Mouse (Mus musculus) G1E-ER4 (cell line): Measurements from ENCODE around the gene Ceacam2. TPM values are rescaled to one million over a fixed set of nuclear protein-coding genes. Genes with fewer than 3 reads are reported as not detected.
"Not testable (repeated sequence)": the region's sequence is repeated elsewhere in the genome, so short reads cannot be mapped to it uniquely, and the experiment has no call there.

Source experiments
- GATA1 ChIP-seq: IDR thresholded peaks from one replicate; pipeline ENCODE4 v1.8.0; 2012; ENCODE audit warnings: low read length, inconsistent platforms
- polyA plus RNA-seq: library from polyadenylated mRNA; stranded (reverse); fragments of >175 nt; gene quantifications from 2 replicates; pipeline ENCODE4 v1.2.3, GENCODE M21; 2012

The Ceacam2 gene
- not detected in 2 replicates for polyA plus RNA-seq

GRCm38 (mm10) chr7:25539376-25539907 lies at the start of gene Ceacam2:
Gene Ceacam2 (minus strand): TSS chr7:25539857.
- not testable (repeated sequence) for TF ChIP-seq GATA1

DNA sequence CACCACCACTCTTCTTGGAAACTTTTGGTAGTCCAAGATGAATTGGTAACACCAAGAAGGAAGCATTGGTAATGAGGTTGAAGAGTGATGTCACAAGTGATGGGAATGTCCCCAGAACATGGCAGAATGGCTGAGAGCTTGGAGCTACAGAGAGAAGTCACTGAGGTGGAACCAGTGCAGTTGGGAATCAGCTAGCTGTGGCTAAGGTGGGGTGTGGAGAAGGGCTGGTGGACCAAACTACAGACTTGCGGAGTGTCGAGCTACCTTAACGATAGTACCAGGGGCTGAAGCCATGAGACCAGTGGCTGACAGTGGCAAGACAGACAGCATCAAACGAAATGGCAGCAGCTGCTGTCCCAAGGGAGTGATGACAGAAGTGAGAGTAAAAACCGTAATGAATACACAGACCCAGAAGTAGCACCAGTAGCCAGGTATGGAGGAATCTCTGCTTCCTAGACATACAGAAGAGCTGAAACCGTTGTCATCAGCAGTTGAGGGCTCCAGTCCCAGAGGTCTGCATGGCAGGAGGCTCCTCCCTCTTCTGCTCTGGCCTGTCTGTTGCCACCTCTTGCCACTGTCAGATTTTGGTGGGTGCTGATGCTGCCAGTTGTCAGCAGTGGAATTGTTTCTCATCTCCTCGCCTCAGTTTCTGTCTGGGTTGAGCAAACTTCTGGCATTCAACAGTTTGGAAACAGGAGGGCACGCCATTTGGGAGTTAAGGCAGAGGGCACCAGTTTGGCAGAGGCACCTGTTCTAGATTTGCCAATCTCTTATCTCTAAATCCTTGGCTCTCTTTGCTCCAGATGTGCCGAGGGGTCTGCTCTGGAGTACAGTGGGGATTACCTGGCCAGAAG lies 45.9 kb upstream of the Ceacam2 start:
- no peak for TF ChIP-seq GATA1

DNA sequence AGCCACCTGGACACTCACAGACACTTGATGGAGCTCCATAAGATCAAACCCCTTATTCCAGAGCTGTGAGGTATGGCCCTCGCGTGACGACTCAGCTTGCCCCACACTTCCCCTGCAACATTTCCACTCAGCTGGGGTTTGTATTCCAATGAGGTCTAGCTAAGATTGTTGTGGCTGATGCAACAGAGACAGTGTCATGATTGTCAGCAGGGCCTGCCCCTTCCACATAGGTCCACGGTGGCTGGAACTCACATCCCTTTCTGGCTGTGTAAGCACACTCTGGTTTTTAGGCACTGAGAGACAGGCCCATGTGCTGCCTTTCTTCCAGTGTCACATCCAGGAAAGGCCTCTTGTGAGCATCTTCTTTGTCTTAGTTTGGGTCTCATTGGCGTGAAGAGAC lies 45.0 kb upstream of the Ceacam2 start:
- TF ChIP-seq GATA1 = no peak

DNA sequence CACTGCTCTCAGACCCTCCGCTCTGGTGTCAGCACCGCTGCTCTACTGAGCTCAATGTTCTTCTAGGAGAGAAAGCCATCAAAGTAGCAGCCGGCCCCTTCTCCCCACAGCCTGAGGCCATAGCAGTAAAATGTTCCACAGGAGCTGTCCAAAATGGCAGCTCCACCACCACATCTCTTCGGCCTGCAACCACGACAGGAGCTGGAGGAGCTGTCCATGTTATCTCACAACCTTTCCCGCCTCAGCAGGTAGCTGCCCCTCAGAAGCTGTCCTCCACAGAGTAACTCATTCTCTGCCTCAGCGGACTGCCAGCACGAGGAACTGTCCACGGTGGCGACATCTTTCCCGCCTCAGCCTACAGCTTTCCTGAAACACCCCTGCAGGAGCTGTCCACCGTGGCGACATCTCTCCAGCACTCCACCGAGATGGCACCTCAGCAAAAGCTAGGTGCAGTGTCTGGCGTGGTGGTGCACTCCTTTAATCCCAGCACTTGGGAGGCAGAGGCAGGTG lies 42.7 kb upstream of the Ceacam2 start:
- no peak for TF ChIP-seq GATA1

DNA sequence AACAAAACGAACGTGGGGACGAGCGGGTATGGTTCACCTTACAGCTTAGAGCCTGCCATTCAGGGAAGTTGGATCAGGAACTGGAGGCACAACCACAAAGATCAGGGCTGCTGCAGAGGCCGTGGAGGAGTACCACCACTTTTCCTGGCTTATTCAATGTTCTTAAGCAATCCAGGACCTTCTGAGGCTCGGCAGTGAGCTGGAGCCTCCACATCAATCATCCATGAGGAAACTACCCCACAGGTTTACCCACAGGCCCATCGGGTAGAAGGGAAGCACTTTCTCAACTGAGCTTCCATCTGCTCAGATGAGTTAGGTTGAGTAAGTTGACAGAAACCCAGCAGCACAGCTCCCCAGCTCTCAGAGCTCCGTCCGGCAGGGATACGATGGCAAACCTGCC lies 39.8 kb upstream of the Ceacam2 start:
- no peak for TF ChIP-seq GATA1

DNA sequence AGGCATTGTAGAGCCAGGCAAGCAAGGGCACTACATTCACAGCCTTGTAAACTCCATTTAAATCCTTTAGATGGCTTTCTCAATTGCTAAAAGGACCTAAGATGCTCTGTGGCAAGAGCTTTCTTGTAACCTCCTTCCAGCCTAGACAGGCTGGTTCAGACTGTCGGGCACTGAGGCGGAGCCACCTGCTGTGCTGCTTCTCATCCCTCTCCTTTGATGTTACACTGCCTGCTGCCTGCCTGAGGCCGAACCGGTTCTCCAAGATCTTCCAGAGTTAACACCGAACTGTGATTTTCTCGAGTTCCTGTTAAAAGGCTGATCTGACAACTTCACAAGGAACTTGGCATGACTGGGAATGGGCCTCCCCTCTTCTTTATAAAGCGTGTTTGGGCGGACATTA lies 36.2 kb upstream of the Ceacam2 start:
- TF ChIP-seq GATA1 = no peak

DNA sequence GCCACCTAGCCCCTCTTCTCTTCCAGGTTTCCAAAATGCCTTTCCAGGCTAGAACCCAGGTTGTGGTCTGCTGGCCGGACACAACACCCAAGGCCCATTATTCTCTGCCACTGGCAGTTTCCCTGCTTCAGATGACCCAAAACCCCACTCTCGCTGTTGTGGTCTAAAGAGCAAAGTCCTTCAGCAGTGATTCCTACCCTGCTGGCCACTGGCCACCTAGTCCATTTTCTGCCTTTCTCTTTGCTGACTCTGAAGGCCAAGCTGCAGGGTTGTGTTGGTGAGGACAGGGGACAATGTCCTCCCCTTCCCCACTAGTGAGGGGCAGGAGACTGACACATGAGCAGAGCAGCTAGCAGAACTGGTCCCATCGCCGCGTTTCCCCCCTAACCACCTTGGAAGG lies 35.4 kb upstream of the Ceacam2 start:
- no peak for TF ChIP-seq GATA1

DNA sequence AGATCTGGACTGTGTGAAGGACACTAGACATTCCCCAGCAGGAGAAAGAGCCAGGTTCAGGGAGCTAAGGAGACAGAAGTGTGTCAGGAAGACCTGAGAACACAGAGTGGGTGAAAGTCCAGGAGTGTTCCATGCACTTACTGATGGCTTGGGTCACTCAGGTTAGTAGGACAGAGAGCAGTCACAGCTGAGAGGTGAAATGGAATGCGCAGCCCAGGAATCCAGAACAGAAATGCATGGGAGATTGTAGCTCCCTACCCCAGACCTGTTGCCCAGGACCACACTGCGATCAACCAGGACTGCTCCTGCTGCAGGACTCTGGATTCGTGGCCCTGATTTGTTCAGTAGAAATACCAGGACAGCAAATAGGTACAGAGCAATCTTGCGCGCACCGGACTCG lies 29.1 kb upstream of the Ceacam2 start:
- no peak for TF ChIP-seq GATA1

DNA sequence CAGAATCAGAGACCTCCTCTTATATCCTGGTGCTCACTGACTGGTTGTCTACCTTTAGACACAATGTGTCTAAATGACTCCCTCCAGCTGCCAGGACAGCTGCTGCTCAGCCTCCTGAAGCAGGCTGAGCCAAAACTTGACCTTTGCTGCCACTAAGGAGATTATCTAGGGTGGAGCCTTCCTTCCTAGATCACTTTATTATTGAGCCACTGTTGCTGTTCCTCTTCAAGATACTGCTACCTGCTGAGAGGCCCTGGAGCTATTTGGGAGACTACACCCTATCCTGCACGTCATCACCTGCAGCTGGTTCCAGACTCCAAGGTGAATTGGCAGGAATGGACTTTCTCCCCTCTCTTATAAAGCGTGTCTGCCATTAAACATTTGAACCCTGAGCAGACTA lies 8.8 kb downstream of the Ceacam2 start:
- no peak for TF ChIP-seq GATA1

- no peak for TF ChIP-seq GATA1
Measured at GRCm38 (mm10) chr7:25509925-25510324, 29.7 kb downstream of the Ceacam2 start.

DNA sequence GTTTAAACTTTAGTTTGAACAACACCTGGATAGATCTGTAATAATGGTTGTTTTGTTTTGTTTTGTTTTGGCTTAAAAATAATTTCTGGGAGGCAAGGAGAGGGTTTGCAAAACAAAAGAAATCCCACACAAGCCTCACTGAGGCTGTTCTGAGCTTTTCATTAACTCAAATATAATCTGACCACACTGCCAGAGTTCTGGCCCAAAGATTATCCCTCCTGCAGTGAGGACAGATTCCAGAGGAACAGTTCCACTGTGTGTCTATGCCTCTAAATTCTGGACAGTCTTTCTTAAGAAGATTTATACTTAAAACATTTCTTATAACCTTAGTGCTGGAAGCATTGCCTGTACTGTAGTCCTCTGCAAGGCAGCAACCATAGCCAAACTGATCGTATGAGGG lies 45.0 kb downstream of the Ceacam2 start:
- TF ChIP-seq GATA1 = no peak

GRCm38 (mm10) chr7:25486186-25486585 lies 53.5 kb downstream of the Ceacam2 start:
- no peak for TF ChIP-seq GATA1

DNA sequence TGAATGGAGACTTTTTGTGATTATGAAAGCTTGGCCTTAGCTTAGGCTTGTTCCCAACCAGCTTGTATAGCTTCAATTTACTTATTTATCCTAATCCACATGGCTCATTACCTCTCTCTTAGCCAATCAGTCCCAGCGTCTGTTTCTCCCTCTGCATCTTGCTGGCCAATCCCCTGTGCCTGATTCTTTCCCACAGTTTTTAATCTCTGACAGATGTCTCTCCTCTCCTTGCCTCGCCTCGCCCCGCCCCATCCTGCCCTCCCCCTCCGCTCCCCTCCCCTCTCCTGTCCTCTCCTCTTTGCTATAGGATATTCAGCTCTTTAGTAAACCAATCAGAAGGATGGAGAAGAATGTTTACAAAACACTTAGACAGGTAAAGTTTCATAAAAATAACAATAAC lies 54.6 kb downstream of the Ceacam2 start:
- TF ChIP-seq GATA1 = no peak

DNA sequence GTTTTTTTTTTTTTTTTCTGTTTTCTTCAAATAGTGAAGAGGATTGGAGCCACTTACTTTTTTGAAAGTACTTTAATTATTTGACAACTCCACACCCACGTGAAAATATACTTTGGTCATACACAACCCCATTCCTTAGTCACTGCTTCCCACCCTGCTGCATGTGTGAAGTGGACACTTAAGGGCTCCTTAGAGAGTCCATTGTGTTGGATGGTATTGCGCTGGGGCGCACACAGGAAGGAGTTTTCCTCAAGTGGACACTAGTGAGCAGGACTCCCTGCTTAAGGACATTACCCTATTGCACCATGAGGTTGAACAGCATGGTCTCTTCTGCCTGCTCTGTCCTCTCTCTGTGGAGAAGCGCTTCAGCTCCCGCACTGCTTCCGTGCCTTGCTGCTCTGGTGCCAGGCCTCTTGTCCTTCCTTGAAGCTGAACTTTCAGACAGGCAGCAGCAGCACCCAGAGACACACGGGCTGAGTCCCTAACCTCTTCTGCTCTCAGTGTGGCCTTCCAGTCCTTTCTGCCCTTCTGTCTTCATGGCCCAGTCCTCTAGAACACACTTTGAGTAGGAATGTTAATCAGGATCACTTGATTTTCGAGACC lies 56.4 kb downstream of the Ceacam2 start:
- no peak for TF ChIP-seq GATA1

- TF ChIP-seq GATA1 = no peak
Measured at GRCm38 (mm10) chr7:25479440-25479839, 60.2 kb downstream of the Ceacam2 start.

- not testable (repeated sequence) for TF ChIP-seq GATA1
Measured at GRCm38 (mm10) chr7:25477091-25477751, 62.4 kb downstream of the Ceacam2 start, which contains the start of gene Ceacam1. Gene Ceacam1 (minus strand): TSS chr7:25477603.

Other genes starting within 250 kb of the Ceacam2 start
- gene Pafah1b3, start 241.9 kb downstream of the Ceacam2 start, polyA plus RNA-seq = 119 and 158 TPM in 2 replicates
- 0.06 TPM in 1 of 2 replicates, not detected in the other for gene Prr19, start 238.4 kb downstream of the Ceacam2 start, polyA plus RNA-seq
- gene Tmem145, start 233.8 kb downstream of the Ceacam2 start, polyA plus RNA-seq = 0.06 TPM in 1 of 2 replicates, not detected in the other
- gene Megf8, start 222.7 kb downstream of the Ceacam2 start, polyA plus RNA-seq = 34.5 and 36.9 TPM in 2 replicates
- gene Cnfn, start 170.1 kb downstream of the Ceacam2 start, polyA plus RNA-seq = not detected in 2 replicates
- gene Lipe, start 141.1 kb downstream of the Ceacam2 start, polyA plus RNA-seq = 14.8 and 17.6 TPM in 2 replicates
- not detected in 2 replicates for gene Cxcl17, start 127.0 kb downstream of the Ceacam2 start, polyA plus RNA-seq
- gene Ceacam1, start 62.3 kb downstream of the Ceacam2 start, polyA plus RNA-seq = not detected in 2 replicates
- not detected in 2 replicates for gene Erich4, start 76.0 kb upstream of the Ceacam2 start, polyA plus RNA-seq
- 41.9 and 45.5 TPM in 2 replicates for gene Dmac2, start 79.6 kb upstream of the Ceacam2 start, polyA plus RNA-seq
- 0.44 and 0.50 TPM in 2 replicates for gene B3gnt8, start 86.8 kb upstream of the Ceacam2 start, polyA plus RNA-seq
- 70.4 and 81.4 TPM in 2 replicates for gene Bckdha, start 119.1 kb upstream of the Ceacam2 start, polyA plus RNA-seq
- gene Exosc5, start 119.3 kb upstream of the Ceacam2 start, polyA plus RNA-seq = 652 and 689 TPM in 2 replicates
- gene Tmem91, start 135.3 kb upstream of the Ceacam2 start, polyA plus RNA-seq = 2.8 and 3.6 TPM in 2 replicates
- 125 and 142 TPM in 2 replicates for gene B9d2, start 140.9 kb upstream of the Ceacam2 start, polyA plus RNA-seq
- 1,641 and 2,011 TPM in 2 replicates for gene Tgfb1, start 147.1 kb upstream of the Ceacam2 start, polyA plus RNA-seq
- 109 and 114 TPM in 2 replicates for gene Ccdc97, start 179.2 kb upstream of the Ceacam2 start, polyA plus RNA-seq
- gene Hnrnpul1, start 214.9 kb upstream of the Ceacam2 start, polyA plus RNA-seq = 513 and 543 TPM in 2 replicates
- 0.03 TPM in 1 of 2 replicates, not detected in the other for gene Axl, start 248.8 kb upstream of the Ceacam2 start, polyA plus RNA-seq